Mouse (Mus musculus) liver, embryonic 14.5 days (tissue): ENCODE measurements around the gene Pin1.

Experiments
- CTCF ChIP-seq: IDR thresholded peaks from 2 replicates; pipeline ENCODE4 v1.5.1; 2016; ENCODE audit warnings: antibody characterized with exemption, low read depth, control low read depth
- EP300 ChIP-seq: IDR thresholded peaks from 2 replicates; pipeline ENCODE4 v1.6.1; 2016; ENCODE audit warnings: antibody characterized with exemption, low read depth

DNA sequence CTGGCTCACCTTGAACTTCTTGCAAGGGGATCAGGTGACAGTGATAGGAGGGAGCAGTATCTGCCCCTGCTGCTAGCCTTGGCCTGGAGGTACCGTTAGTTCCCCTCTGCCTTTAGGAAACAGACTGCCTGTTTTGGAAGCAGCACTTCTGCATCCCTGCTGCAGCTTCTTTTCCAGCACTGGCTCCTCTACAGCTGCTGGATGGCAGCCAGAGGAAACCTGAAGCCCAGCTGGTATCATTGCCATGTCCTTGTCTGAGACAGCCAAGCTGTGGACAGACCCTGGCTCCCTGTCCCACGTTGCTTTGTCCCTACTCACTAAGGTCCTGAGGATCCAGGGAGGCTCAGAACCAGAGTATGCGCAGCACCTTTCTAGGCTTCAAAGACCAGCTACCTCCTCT lies 5.7 kb downstream of the Pin1 start:
- TF ChIP-seq CTCF: no peak
- TF ChIP-seq EP300: no peak
